Mouse (Mus musculus) T-helper 17 cell (primary cell): Measurements from ENCODE around the gene Timm10b.

Experiments
- in situ Hi-C, 2 experiments: fragments of 300-600 bp; cut with MboI, MseI; formaldehyde crosslinking; loops; 1 replicate in 1 of 2; 2 replicates in 1 of 2; pipeline ENCODE4 v1.15.1; 2025; ENCODE audit warnings: high pct_unique_total_duplicates in 2 of 2

The Timm10b gene

GRCm38 (mm10) chr7:105639756-105640155 is at the start of gene Timm10b:
Timm10b (plus strand) TSS chr7:105640056.
- in situ Hi-C loops: loop anchor here (5.0 to 10.0 kb wide), 4 partner anchors 85 to 245 kb away; partner anchors contain the start of genes Ilk (in 1 of the 2), Rrp8 (in 1 of the 2) and Smpd1 (in 1 of the 2)

GRCm38 (mm10) chr7:105590097-105590496 is 49.8 kb upstream of the Timm10b start:
- in situ Hi-C loops: no loop called here

- in situ Hi-C loops: no loop called here
Observed at GRCm38 (mm10) chr7:105602860-105603623, 36.8 kb upstream of the Timm10b start.

GRCm38 (mm10) chr7:105608467-105608866 is 31.4 kb upstream of the Timm10b start:
- in situ Hi-C loops: no loop called here

GRCm38 (mm10) chr7:105611767-105612166 is 28.1 kb upstream of the Timm10b start:
- in situ Hi-C loops: no loop called here

GRCm38 (mm10) chr7:105614400-105614799 is 25.5 kb upstream of the Timm10b start:
- in situ Hi-C loops: no loop called here

- in situ Hi-C loops: no loop called here
Observed at GRCm38 (mm10) chr7:105615720-105616119, 24.1 kb upstream of the Timm10b start.

- in situ Hi-C loops: no loop called here
Observed at GRCm38 (mm10) chr7:105616561-105616960, 23.3 kb upstream of the Timm10b start.

- in situ Hi-C loops: no loop called here
Observed at GRCm38 (mm10) chr7:105617810-105618209, 22.0 kb upstream of the Timm10b start.

- in situ Hi-C loops: no loop called here
Observed at GRCm38 (mm10) chr7:105619701-105620100, 20.2 kb upstream of the Timm10b start.

GRCm38 (mm10) chr7:105621053-105621452 is 18.8 kb upstream of the Timm10b start:
- in situ Hi-C loops: no loop called here

GRCm38 (mm10) chr7:105621646-105622292 is 18.1 kb upstream of the Timm10b start:
- in situ Hi-C loops: no loop called here

GRCm38 (mm10) chr7:105625397-105625796 is 14.5 kb upstream of the Timm10b start:
- in situ Hi-C loops: no loop called here

GRCm38 (mm10) chr7:105628633-105629032 is 11.2 kb upstream of the Timm10b start:
- in situ Hi-C loops: no loop called here

- in situ Hi-C loops: loop anchor here in 1 of 2 experiments (10.0 kb wide), 2 partner anchors 78 to 238 kb away; partner anchors contain the start of gene Smpd1
Observed at GRCm38 (mm10) chr7:105632551-105632972, 7.3 kb upstream of the Timm10b start.

GRCm38 (mm10) chr7:105633127-105633800 is 6.6 kb upstream of the Timm10b start, which contains the start of gene Trim3:
Trim3 (minus strand) TSS chr7:105633571.
- in situ Hi-C loops: loop anchor here in 1 of 2 experiments (10.0 kb wide), 2 partner anchors 78 to 238 kb away; partner anchors contain the start of gene Smpd1

GRCm38 (mm10) chr7:105633801-105634135 is 6.1 kb upstream of the Timm10b start:
- in situ Hi-C loops: loop anchor here in 1 of 2 experiments (10.0 kb wide), 2 partner anchors 79 to 239 kb away; partner anchors contain the start of gene Smpd1

GRCm38 (mm10) chr7:105634272-105634920 is 5.5 kb upstream of the Timm10b start:
- in situ Hi-C loops: loop anchor here in 1 of 2 experiments (10.0 kb wide), 2 partner anchors 80 to 240 kb away; partner anchors contain the start of gene Smpd1

- in situ Hi-C loops: loop anchor here in 1 of 2 experiments (10.0 kb wide), 2 partner anchors 81 to 241 kb away; partner anchors contain the start of gene Smpd1
Observed at GRCm38 (mm10) chr7:105635726-105636125, 4.1 kb upstream of the Timm10b start.

- in situ Hi-C loops: loop anchor here in 1 of 2 experiments (10.0 kb wide), 2 partner anchors 84 to 244 kb away; partner anchors contain the start of gene Smpd1
Observed at GRCm38 (mm10) chr7:105638776-105639175, 1.1 kb upstream of the Timm10b start.

GRCm38 (mm10) chr7:105639304-105639703 is 552 bp upstream of the Timm10b start:
- in situ Hi-C loops: loop anchor here in 1 of 2 experiments (10.0 kb wide), 2 partner anchors 85 to 245 kb away; partner anchors contain the start of gene Smpd1
